Mouse (Mus musculus) liver, embryonic 16.5 days (tissue): ENCODE measurements at regions not wholly inside any gene's neighbourhood (a gene's known extent, or its start where the extent isn't known, plus 50 kb on each side); places are given as distances from the start of the nearest gene placed in this dataset.

Experiments
- ATAC-seq: fragments of 200-750 bp; cut with Nextera tagmentation; 2 replicates; pipeline ENCODE4 v1.8.0; 2017; ENCODE audit warnings: low read depth, mild to moderate bottlenecking, moderate number of reproducible peaks, moderate library complexity
- H3K27ac ChIP-seq: fragments of 300-500 bp; sonication (generic); 2 replicates; pipeline ENCODE4 v1.5.1; 2014; ENCODE audit warnings: mild to moderate bottlenecking, low read length
- H3K27me3 ChIP-seq: fragments of 300-500 bp; sonication (generic); 2 replicates; pipeline ENCODE4 v1.6.1; 2014; ENCODE audit warnings: low read depth, low read length, mixed read lengths; ENCODE audit not compliant: control insufficient read depth, insufficient read depth
- H3K36me3 ChIP-seq: fragments of 300-500 bp; sonication (generic); 2 replicates; pipeline ENCODE4 v1.6.1; 2014; ENCODE audit warnings: mild to moderate bottlenecking; ENCODE audit not compliant: control insufficient read depth, insufficient read depth
- H3K4me1 ChIP-seq: fragments of 300-500 bp; sonication (generic); 2 replicates; pipeline ENCODE4 v1.6.1; 2014; ENCODE audit warnings: low read depth, low read length, mixed read lengths; ENCODE audit not compliant: control insufficient read depth
- H3K4me2 ChIP-seq: fragments of 300-500 bp; sonication (generic); 2 replicates; pipeline ENCODE4 v1.6.1; 2014; ENCODE audit warnings: low read depth, low read length, mixed read lengths
- H3K4me3 ChIP-seq: fragments of 300-500 bp; sonication (generic); 2 replicates; pipeline ENCODE4 v1.5.1; 2014; ENCODE audit warnings: low read depth, mild to moderate bottlenecking, low read length
- H3K9ac ChIP-seq: fragments of 300-500 bp; sonication (generic); 2 replicates; pipeline ENCODE4 v1.6.1; 2014; ENCODE audit warnings: low read depth, low read length
- H3K9me3 ChIP-seq: fragments of 300-500 bp; sonication (generic); replicated peaks from 2 replicates; pipeline ENCODE4 v1.6.1; 2016; ENCODE audit warnings: low read length; ENCODE audit not compliant: control insufficient read depth
- WGBS: fragments of 180-500 bp; shearing (Covaris S2); extraction: QIAGEN DNeasy Blood & Tissue Kit; methylation state at CpG from one replicate; pipeline ENCODE4 v1.1.7; 2014; ENCODE audit not compliant: insufficient replicate concordance; 5-methylcytosine and 5-hydroxymethylcytosine counted together

DNA sequence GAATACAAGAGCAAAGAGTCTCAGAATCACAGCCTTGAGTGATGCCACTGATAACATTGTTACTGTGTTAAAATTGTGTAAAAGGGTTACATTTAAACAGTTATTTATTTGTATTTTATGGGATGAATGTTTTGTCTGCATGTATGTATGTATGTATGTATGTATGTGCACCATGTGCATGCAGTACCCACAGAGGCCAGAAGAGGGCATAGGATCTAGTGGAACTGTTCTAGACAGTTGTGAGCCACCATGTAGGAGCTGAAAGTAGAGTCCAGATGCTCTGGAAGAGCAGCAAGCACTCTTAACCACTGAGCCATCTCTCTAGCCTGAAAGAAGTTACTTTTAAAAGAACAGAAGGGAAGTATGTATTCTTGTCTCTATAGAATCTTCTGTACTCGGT lies 442.5 kb downstream of the Tmem132b start:
- H3K27me3 ChIP-seq: no peaks in the 10 kb centered on the region
- H3K9me3 ChIP-seq: peaks cover 2% of the 10 kb centered on the region; the same call in 1 of the 2 replicates
- ATAC-seq: no peak
- H3K9ac ChIP-seq: no peak overlapping the region
- WGBS: 48% methylated on average over 1 of the region's 1 CpGs
- no peak overlapping the region for H3K27ac ChIP-seq
- no peak overlapping the region for H3K4me2 ChIP-seq
- no peaks in the 10 kb centered on the region for H3K4me1 ChIP-seq
- no peaks in the 10 kb centered on the region for H3K36me3 ChIP-seq
- H3K4me3 ChIP-seq: no peak overlapping the region

DNA sequence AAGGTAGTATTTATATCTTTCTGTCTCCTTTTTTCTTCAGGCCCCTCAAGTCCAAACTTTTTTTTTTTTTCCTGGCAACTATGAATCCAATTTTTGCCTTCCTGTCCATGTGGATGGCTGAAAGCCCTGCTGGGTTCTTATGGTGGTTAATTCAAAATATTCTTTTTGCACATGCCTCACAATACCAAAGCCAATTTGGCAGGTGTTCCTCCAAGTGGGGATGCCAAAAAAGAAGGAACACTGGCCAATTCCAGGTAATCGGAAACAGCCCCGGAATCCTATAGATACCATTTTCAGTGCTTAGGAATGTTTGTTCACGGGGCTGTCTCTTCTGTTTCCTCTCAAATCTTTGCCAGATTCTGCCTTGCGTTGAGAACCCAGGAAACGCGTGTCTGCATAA lies 448.2 kb downstream of the Tmem132b start:
- Histone ChIP-seq H3K36me3 (no peaks in the 10 kb centered on the region), H3K4me1 (no peaks in the 10 kb centered on the region), H3K27me3 (no peaks in the 10 kb centered on the region), H3K27ac (no peak overlapping the region), H3K4me3 (no peak overlapping the region), H3K9ac (no peak overlapping the region), H3K4me2 (no peak overlapping the region), H3K9me3 (peaks cover 2% of the 10 kb centered on the region; the same call in 1 of the 2 replicates)
- WGBS: 70% methylated on average over 6 of the region's 6 CpGs
- no peak for ATAC-seq

DNA sequence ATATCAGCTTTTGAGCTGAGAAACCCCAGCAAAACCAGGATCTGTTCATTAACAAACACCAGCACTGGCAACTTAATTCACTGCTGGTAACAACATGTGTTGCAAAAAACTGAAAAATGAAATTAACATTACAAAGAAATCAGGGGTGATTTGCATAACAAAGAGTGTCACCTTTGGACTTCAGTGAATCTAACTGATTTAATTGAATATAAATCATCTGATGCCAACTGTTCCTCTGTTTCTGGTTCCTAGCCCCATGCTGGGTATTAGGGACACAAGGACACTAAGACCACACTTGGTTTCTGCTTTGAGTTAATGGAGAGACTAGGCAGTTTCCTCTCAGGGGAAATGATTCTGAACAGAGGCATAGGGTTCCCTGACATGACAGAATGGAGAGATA lies 453.8 kb downstream of the Tmem132b start:
- Histone ChIP-seq H3K36me3 (no peaks in the 10 kb centered on the region), H3K4me2 (no peak overlapping the region), H3K4me3 (no peak overlapping the region), H3K27ac (no peak overlapping the region), H3K9ac (no peak overlapping the region), H3K4me1 (no peaks in the 10 kb centered on the region), H3K27me3 (no peaks in the 10 kb centered on the region), H3K9me3 (peaks cover 2% of the 10 kb centered on the region; the same call in 1 of the 2 replicates)
- ATAC-seq: no peak

DNA sequence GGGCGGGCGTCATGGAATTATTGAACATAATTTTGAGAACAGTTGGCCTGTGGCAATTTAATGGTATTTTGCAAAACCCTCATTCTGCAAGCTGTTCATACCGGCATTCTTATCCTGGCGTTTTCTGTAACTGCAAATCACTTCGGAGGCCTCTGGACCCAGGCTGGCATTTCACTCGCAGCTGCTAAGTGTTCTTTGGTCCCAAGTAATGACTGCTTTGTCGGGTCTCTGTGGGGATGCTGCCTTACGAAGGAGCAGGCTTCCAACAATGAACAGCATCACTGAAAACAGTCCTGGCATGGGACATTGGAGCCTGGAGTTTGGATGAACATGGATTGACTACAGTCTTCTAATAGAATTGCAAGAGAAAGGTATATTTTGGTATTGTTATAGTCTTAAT lies 465.6 kb downstream of the Tmem132b start:
- WGBS: 42% methylated on average over 8 of the region's 8 CpGs
- H3K4me3 ChIP-seq: no peak overlapping the region
- no peak overlapping the region for H3K27ac ChIP-seq
- no peaks in the 10 kb centered on the region for H3K36me3 ChIP-seq
- no peak overlapping the region for H3K9ac ChIP-seq
- H3K4me2 ChIP-seq: no peak overlapping the region
- H3K27me3 ChIP-seq: no peaks in the 10 kb centered on the region
- ATAC-seq: no peak
- H3K9me3 ChIP-seq: no peaks in the 10 kb centered on the region
- no peaks in the 10 kb centered on the region for H3K4me1 ChIP-seq

DNA sequence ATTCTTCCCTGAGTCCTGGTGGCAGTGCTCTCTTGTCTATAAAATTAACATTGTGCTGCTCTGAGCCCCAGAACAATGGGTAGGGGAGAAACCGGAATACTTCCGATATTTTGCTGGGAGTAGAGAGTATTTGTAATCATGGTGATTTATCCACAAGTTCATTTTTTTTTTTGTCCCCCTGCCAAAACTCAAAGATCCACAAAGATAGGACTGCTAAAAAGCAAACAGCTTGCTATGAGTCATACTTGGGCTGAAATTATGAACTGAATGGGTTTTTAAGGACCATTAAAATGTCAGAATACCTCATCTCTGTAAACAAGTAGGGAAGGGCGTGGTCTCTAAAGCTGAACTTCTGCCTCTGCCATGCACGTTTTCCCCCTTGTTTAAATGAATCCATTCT lies 476.3 kb downstream of the Tmem132b start:
- no peak overlapping the region for H3K4me2 ChIP-seq
- 55% methylated on average over 4 of the region's 4 CpGs for WGBS

DNA sequence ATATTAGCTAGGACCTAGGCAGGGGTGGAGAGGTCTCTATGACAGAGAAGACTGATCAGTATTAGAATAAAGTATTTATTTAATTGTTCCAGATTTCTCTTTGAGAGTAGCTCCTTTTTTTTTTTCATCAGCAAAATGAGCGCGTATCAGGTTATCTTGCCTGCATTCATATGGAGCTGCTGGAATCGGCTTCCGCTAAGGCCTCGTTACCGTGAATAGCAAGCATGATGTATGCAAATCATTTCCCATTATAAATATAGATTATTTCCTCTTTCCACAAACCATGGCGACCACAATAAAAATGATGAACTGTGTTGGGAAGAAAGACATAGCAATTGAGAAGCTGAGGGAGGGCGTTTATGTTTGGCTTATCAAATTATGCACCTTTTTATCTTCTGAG lies 476.7 kb downstream of the Tmem132b start:
- H3K9me3 ChIP-seq: no peaks in the 10 kb centered on the region; the same call in 1 of the 2 replicates
- no peak overlapping the region for H3K27ac ChIP-seq
- H3K4me2 ChIP-seq: no peak overlapping the region
- ATAC-seq: no peak
- WGBS: 76% methylated on average over 8 of the region's 8 CpGs
- H3K27me3 ChIP-seq: no peaks in the 10 kb centered on the region
- no peak overlapping the region for H3K9ac ChIP-seq
- H3K4me3 ChIP-seq: no peak overlapping the region
- no peaks in the 10 kb centered on the region for H3K4me1 ChIP-seq
- H3K36me3 ChIP-seq: no peaks in the 10 kb centered on the region

More for the DNA sequence above, 476.3 kb downstream of the Tmem132b start:
- Histone ChIP-seq H3K27ac (no peak overlapping the region), H3K36me3 (no peaks in the 10 kb centered on the region), H3K9me3 (no peaks in the 10 kb centered on the region; the same call in none of the 2 replicates), H3K9ac (no peak overlapping the region), H3K27me3 (no peaks in the 10 kb centered on the region), H3K4me1 (no peaks in the 10 kb centered on the region), H3K4me3 (no peak overlapping the region)
- ATAC-seq: no peak

DNA sequence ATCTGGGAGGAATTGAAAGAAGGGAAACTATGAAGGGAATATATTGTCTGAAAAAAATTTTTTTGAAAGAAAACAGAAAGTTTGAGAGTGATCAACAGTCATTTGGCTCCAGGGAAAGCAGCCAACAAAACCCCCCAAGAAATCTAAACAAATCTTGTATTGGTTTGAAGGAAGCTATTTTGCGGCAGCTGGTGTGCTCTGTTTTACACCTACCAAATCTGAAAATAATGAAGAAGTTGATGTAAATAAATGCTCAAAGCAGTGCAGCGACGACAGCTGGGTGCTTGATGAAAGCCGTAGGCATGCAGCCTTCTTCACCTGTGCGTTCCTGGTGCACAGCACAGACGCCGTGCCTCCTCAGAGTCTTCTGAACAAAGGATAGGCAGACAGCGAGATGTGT lies 488.2 kb downstream of the Tmem132b start:
- Histone ChIP-seq H3K9me3 (no peaks in the 10 kb centered on the region), H3K4me3 (no peak overlapping the region), H3K4me1 (no peaks in the 10 kb centered on the region), H3K27ac (no peak overlapping the region), H3K4me2 (no peak overlapping the region), H3K27me3 (no peaks in the 10 kb centered on the region), H3K36me3 (no peaks in the 10 kb centered on the region), H3K9ac (no peak overlapping the region)
- no peak for ATAC-seq
- WGBS: 76% methylated on average over 8 of the region's 8 CpGs

DNA sequence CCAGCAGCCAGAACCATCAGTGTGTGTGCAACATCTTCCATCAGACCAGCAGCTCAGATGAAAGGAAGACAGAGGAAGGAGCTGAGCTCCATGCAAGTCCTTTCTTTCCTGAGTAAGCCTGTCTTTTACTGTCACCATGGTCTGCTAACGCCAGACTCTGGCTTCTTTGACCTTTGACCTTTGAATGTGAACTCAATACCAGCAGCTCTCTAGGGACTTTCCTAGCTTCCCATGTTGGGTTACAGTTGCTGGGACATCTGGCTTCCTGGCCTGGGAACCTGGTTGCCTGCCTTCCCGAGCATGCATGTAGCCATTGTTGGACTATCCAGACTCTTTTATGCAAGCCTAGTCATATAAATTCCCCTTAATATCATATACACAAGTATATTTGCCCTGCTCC lies 492.3 kb downstream of the Tmem132b start:
- WGBS: 26% methylated on average over 2 of the region's 2 CpGs
- no peaks in the 10 kb centered on the region for H3K4me1 ChIP-seq
- H3K4me3 ChIP-seq: no peak overlapping the region
- ATAC-seq: no peak
- no peak overlapping the region for H3K9ac ChIP-seq
- no peaks in the 10 kb centered on the region for H3K9me3 ChIP-seq
- H3K27ac ChIP-seq: no peak overlapping the region
- H3K27me3 ChIP-seq: no peaks in the 10 kb centered on the region
- no peaks in the 10 kb centered on the region for H3K36me3 ChIP-seq
- no peak overlapping the region for H3K4me2 ChIP-seq

DNA sequence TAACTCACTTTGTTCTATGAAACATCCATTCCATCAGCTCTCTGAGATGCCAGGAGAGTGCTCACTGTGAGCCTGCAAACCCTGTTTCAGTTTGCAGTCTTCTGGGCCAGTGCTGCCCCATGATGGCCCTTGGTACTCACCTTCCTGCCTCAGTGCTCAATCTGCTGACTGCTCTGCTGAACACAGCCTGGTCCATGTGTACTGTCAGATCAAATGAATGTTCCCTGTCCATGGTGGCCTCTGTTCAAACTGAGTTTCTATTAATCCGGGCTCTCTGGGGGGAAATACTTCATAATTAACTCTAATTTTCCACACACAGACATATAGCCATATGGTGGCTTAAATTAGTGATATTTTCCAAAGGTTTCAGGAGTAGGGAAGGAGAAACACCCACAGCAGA lies 503.3 kb downstream of the Tmem132b start:
- Histone ChIP-seq H3K9ac (no peak overlapping the region), H3K4me3 (no peak overlapping the region), H3K27me3 (no peaks in the 10 kb centered on the region), H3K27ac (no peak overlapping the region), H3K36me3 (no peaks in the 10 kb centered on the region), H3K4me2 (no peak overlapping the region), H3K4me1 (no peaks in the 10 kb centered on the region), H3K9me3 (no peaks in the 10 kb centered on the region)
- 72% methylated on average over 1 of the region's 1 CpGs for WGBS
- no peak for ATAC-seq

DNA sequence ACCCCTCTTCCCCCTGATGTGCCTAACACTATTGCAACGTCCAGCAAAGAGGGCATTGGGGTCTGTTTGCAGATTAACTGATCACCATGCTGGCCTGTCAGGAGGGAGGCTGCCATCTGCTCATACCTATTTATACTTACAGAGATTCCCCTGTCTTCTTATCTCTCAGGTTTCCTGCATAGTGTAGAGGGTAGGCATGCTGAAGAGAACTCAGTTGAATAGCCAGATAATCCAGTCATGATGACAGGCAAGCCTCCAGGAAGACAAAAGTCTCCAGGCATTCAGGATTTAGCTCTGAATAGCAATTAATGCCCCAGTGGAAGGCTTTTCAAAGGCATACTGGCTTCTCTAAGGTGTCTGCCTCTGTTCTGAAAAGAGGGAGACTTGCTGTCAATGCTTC lies 505.1 kb downstream of the Tmem132b start:
- H3K4me1 ChIP-seq: no peaks in the 10 kb centered on the region
- H3K4me2 ChIP-seq: no peak overlapping the region
- H3K9me3 ChIP-seq: no peaks in the 10 kb centered on the region
- H3K4me3 ChIP-seq: no peak overlapping the region
- no peak for ATAC-seq
- H3K27ac ChIP-seq: no peak overlapping the region
- no peak overlapping the region for H3K9ac ChIP-seq
- H3K36me3 ChIP-seq: no peaks in the 10 kb centered on the region
- WGBS: 8% methylated on average over 1 of the region's 1 CpGs
- H3K27me3 ChIP-seq: no peaks in the 10 kb centered on the region
